Mouse (Mus musculus) forebrain, embryonic 11.5 days (tissue): Measurements from ENCODE around the gene Dnajb8. TPM values are rescaled to one million over a fixed set of nuclear protein-coding genes. Genes with fewer than 3 reads are reported as not detected.

Experiments
- ATAC-seq: fragments of 200-750 bp; cut with Nextera tagmentation; replicated peaks from 2 replicates; pipeline ENCODE4 v1.8.0; 2017; ENCODE audit warnings: moderate TSS enrichment; ENCODE audit not compliant: low FRiP score
- DNase-seq: peaks from one replicate; pipeline ENCODE4 v3.0.0-alpha.2; 2017; ENCODE audit warnings: low spot score
- H3K27ac ChIP-seq: fragments of 300-500 bp; sonication (generic); 2 replicates; pipeline ENCODE4 v1.5.1; 2014; ENCODE audit warnings: low read depth, low read length
- H3K27me3 ChIP-seq: fragments of 300-500 bp; sonication (generic); 2 replicates; pipeline ENCODE4 v1.6.1; 2014; ENCODE audit warnings: mild to moderate bottlenecking, low read length, mixed read lengths; ENCODE audit not compliant: control insufficient read depth, insufficient read depth
- H3K36me3 ChIP-seq: fragments of 300-500 bp; sonication (generic); 2 replicates; pipeline ENCODE4 v1.6.1; 2014; ENCODE audit warnings: mild to moderate bottlenecking, low read length, moderate library complexity, mixed read lengths; ENCODE audit not compliant: control insufficient read depth, insufficient read depth
- H3K4me1 ChIP-seq: fragments of 300-500 bp; sonication (generic); replicated peaks from 2 replicates; pipeline ENCODE4 v1.6.1; 2014; ENCODE audit warnings: low read length, mixed read lengths; ENCODE audit not compliant: control insufficient read depth, insufficient read depth
- H3K4me2 ChIP-seq: fragments of 300-500 bp; sonication (generic); 2 replicates; pipeline ENCODE4 v1.6.1; 2014; ENCODE audit warnings: low read depth, mild to moderate bottlenecking, low read length, moderate library complexity, mixed read lengths; ENCODE audit not compliant: severe bottlenecking
- H3K4me3 ChIP-seq: fragments of 300-500 bp; sonication (generic); 2 replicates; pipeline ENCODE4 v1.5.1; 2014; ENCODE audit warnings: low read depth, low read length
- H3K9ac ChIP-seq: fragments of 300-500 bp; sonication (generic); 2 replicates; pipeline ENCODE4 v1.6.1; 2014; ENCODE audit warnings: low read length
- H3K9me3 ChIP-seq: fragments of 300-500 bp; sonication (generic); 2 replicates; pipeline ENCODE4 v1.6.1; 2016; ENCODE audit warnings: low read length, mixed read lengths; ENCODE audit not compliant: control insufficient read depth
- whole genome bisulfite sequencing: fragments of 180-500 bp; shearing (Covaris S2); extraction: QIAGEN DNeasy Blood & Tissue Kit; methylation state at CpG from one replicate; pipeline ENCODE4 v1.1.7; 2014; 5-methylcytosine and 5-hydroxymethylcytosine counted together
- polyA plus RNA-seq: library from polyadenylated mRNA; unstranded; fragments of >200 nt; fragmentation: Nextera tagmentation; extraction: Ambion mirVana; gene quantifications from 2 replicates; pipeline ENCODE4 v1.2.1, GENCODE M21; 2014

Dnajb8 gene
- not detected in 2 replicates for polyA plus RNA-seq

DNA sequence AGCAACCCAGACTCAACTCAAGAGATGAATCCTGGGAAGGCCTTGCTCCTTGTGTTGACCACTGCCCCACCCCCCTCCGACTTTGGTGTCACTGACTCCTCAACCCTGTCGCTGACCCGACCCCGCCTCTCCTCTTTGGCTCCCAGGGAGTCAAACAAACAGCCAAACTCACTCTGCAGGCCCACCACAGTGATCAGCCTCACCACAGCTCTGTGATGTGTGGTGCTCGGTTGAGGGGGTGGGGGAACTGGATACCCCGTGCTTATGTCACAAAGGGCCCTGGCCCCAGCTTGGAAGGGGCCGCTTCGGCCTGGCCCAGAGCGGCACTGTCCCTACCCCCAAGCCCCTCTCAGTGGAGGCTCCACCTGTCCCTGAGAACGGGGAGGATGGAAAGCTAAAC, at the start of gene Dnajb8:
Gene Dnajb8 (plus strand): TSS at position 301 of the 400 bp plus-strand sequence.
- H3K27ac ChIP-seq = no peak within 1 kb of the TSS
- no peaks in the 10 kb centered on the region for H3K36me3 ChIP-seq
- no peak within 1 kb of the TSS for H3K4me3 ChIP-seq
- DNase-seq (no peak), ATAC-seq (no peak)
- no peak within 1 kb of the TSS for H3K9ac ChIP-seq
- 0 out of 2 replicates have a peak, but pooled peaks cover 2% of the 10 kb centered on the region for H3K4me1 ChIP-seq
- H3K9me3 ChIP-seq = no peaks in the 10 kb centered on the region
- no peaks in the 10 kb centered on the region for H3K27me3 ChIP-seq
- WGBS = 43% methylated on average over 10 of the region's 10 CpGs
- no peak within 1 kb of the TSS for H3K4me2 ChIP-seq

- no peaks in the 10 kb centered on the region for H3K36me3 ChIP-seq
- 90% methylated on average over 3 of the region's 3 CpGs for WGBS
- no peaks in the 10 kb centered on the region for H3K27me3 ChIP-seq
- no peak for DNase-seq
- no peaks in the 10 kb centered on the region for H3K4me1 ChIP-seq
- H3K9ac ChIP-seq = no peak overlapping the region
- H3K9me3 ChIP-seq = 0 out of 2 replicates have a peak, but pooled peaks cover 2% of the 10 kb centered on the region
- no peak overlapping the region for H3K4me2 ChIP-seq
- H3K27ac ChIP-seq = no peak overlapping the region
- no peak for ATAC-seq
- H3K4me3 ChIP-seq = no peak overlapping the region
Observed at GRCm38 (mm10) chr6:88174191-88174590, 47.9 kb upstream of the Dnajb8 start.

DNA sequence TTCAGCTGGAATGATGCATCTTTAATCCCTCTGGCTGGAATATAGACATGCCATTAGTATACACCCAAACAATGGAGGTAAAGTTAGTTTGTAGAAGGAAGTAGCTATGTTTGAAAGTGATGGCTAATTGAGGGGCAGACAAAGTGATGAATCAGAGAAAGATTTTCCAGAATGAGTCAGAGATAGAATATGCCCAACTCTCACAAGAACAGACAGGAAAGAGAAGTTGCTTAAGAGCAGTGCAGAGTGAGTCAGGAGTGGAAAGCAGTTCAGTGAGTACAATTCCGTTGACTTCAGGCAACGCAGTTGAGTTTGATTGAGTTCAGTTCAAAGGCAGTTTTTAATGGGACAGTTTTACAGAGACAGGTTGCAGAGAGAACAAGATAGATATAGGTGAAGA, 47.4 kb upstream of the Dnajb8 start:
- WGBS = 88% methylated on average over 2 of the region's 2 CpGs
- no peak for DNase-seq
- Histone ChIP-seq H3K9me3 (0 out of 2 replicates have a peak, but pooled peaks cover 2% of the 10 kb centered on the region), H3K4me2 (no peak overlapping the region), H3K27me3 (no peaks in the 10 kb centered on the region), H3K36me3 (no peaks in the 10 kb centered on the region), H3K27ac (no peak overlapping the region), H3K4me1 (no peaks in the 10 kb centered on the region), H3K4me3 (no peak overlapping the region), H3K9ac (no peak overlapping the region)
- ATAC-seq = no peak

DNA sequence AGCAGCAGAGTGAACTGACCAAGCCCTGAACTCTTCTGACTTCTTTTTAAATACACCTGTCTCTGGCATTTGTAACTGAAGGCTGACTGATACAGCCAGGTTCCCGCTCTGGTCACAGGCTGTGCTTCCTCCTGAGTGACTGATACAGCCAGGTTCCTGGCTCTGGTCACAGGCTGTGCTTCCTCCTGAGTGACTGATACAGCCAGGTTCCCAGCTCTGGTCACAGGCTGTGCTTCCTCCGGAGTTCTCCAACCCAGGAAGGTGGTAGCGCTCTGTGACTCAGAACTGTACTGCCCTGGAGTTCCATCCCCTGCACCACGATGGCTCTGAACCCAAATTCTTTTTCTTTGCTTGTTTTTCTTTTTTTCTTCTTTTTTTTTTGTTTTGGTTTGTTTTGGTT, 37.4 kb upstream of the Dnajb8 start:
- H3K27me3 ChIP-seq = peaks cover 22% of the 10 kb centered on the region
- no peaks in the 10 kb centered on the region for H3K36me3 ChIP-seq
- 82% methylated on average over 4 of the region's 4 CpGs for WGBS
- H3K9ac ChIP-seq = no peak overlapping the region
- no peak overlapping the region for H3K4me2 ChIP-seq
- no peak overlapping the region for H3K4me3 ChIP-seq
- no peak for ATAC-seq
- peaks cover under 1% of the 10 kb centered on the region; the same call in 1 of the 2 replicates for H3K4me1 ChIP-seq
- no peak for DNase-seq
- no peaks in the 10 kb centered on the region for H3K9me3 ChIP-seq
- no peak overlapping the region for H3K27ac ChIP-seq

GRCm38 (mm10) chr6:88188148-88188547, 33.9 kb upstream of the Dnajb8 start:
- Histone ChIP-seq H3K27ac (no peak overlapping the region), H3K36me3 (no peaks in the 10 kb centered on the region), H3K4me2 (no peak overlapping the region), H3K4me1 (peaks cover 10% of the 10 kb centered on the region), H3K4me3 (no peak overlapping the region), H3K9ac (no peak overlapping the region), H3K9me3 (no peaks in the 10 kb centered on the region), H3K27me3 (peaks cover 57% of the 10 kb centered on the region)
- WGBS = 76% methylated on average over 6 of the region's 6 CpGs
- ATAC-seq = no peak
- DNase-seq = peak; percentile 31

DNA sequence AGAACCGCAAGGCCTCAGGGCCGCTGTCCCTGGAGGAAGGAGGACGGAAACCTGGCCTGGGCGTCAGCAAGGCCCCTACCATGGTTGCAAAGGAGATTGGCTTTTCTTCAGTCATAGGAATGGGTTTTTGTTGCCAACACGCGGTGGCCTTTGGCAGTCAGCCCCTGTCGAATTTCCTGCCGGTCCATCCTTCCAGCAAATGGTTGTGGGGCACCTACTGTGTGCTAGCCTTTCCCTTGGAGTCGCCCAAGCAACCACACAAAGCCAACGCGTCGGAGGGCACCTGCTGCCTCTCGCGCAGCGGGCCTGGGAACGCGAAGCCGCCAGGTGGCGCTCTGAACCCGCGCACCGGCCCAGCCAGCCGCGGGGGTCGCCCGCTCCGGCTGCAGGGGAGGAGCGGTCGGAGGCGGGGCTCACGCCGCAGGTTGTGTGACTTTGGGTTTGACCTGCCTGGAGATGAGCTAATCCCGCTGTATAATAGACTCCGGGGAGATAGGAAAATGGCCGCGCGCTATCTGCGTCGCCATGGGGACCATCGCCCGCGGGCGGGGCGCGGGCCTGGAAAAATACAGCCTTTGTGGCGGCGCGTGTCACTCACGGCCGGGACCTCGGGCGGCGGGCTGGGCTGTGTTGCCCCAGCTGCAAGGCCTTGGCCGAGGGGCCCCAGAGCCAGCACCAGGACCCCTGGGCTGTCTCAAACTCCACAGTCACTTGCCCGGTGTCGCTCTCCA, 32.6 kb upstream of the Dnajb8 start:
- Histone ChIP-seq H3K4me2 (peak overlapping the region; percentile 57), H3K36me3 (no peaks in the 10 kb centered on the region), H3K27ac (no peak overlapping the region), H3K27me3 (peaks cover 69% of the 10 kb centered on the region), H3K4me1 (peaks cover 17% of the 10 kb centered on the region), H3K9me3 (no peaks in the 10 kb centered on the region), H3K4me3 (peak overlapping the region; percentile 40), H3K9ac (0 out of 2 replicates have a peak overlapping the region, but pooled peaks have one; percentile 20)
- DNase-seq (peak; percentile 93), ATAC-seq (peak; percentile 79)
- WGBS = 1% methylated on average over 51 of the region's 56 CpGs

DNA sequence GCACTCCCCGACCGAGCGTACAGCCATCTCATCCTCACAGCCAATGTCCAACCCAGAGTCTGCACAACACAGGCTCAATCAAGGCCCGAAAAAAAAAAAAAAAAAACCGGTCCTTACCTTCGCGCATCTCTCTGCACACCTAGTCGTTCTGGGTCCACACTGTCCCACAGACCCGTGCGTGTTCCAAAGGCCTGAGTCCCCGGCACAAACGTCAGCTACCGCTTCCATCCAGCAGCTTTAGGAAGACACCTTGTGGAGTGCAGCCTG, 32.1 kb upstream of the Dnajb8 start:
- peak overlapping the region; percentile 40 for H3K4me3 ChIP-seq
- DNase-seq = no peak
- H3K36me3 ChIP-seq = no peaks in the 10 kb centered on the region
- WGBS = 2% methylated on average over 13 of the region's 13 CpGs
- H3K9ac ChIP-seq = no peak overlapping the region
- peak; percentile 22; the same call in 1 of the 2 replicates for ATAC-seq
- peaks cover 73% of the 10 kb centered on the region for H3K27me3 ChIP-seq
- no peak overlapping the region for H3K27ac ChIP-seq
- H3K4me2 ChIP-seq = peak overlapping the region; percentile 57
- peaks cover 17% of the 10 kb centered on the region for H3K4me1 ChIP-seq
- no peaks in the 10 kb centered on the region for H3K9me3 ChIP-seq

GRCm38 (mm10) chr6:88190310-88191023, 31.6 kb upstream of the Dnajb8 start:
- Histone ChIP-seq H3K9me3 (no peaks in the 10 kb centered on the region), H3K36me3 (no peaks in the 10 kb centered on the region), H3K4me2 (peak overlapping the region; percentile 31), H3K27me3 (peaks cover 78% of the 10 kb centered on the region), H3K27ac (no peak overlapping the region), H3K9ac (no peak overlapping the region), H3K4me1 (peaks cover 17% of the 10 kb centered on the region), H3K4me3 (peak overlapping the region; percentile 18; the same call in 1 of the 2 replicates)
- no peak for ATAC-seq
- WGBS = under 1% methylated on average over 49 of the region's 49 CpGs
- DNase-seq = peak; percentile 72
